Mouse (Mus musculus): ENCODE measurements around the gene Eef1akmt1.

GRCm38 (mm10) chr14:57593279-57593678 is 21.9 kb upstream of the Eef1akmt1 start:
- TF ChIP-seq CTCF (conservative IDR thresholded peaks at IDR 0.05; ENCODE audit: low read length) (no peak), POU5F1 (IDR thresholded peaks at IDR 0.05; ENCODE audit: borderline replicate concordance, low read length) (no peak)

Data from E14TG2a.4 (cell line).